Mouse (Mus musculus) neutrophil, adult 5-6 weeks (primary cell): Measurements from ENCODE around the gene Slc16a3. TPM values are rescaled to one million over a fixed set of nuclear protein-coding genes. Genes with fewer than 3 reads are reported as not detected.

Source experiments
- ATAC-seq: fragments of 151-379, 151-347 bp; 2 replicates; pipeline ENCODE4 v1.8.0; 2017; ENCODE audit warnings: mild to moderate bottlenecking, moderate TSS enrichment; ENCODE audit not compliant: insufficient number of reproducible peaks, poor library complexity, low FRiP score, severe bottlenecking; ENCODE audit errors: extremely low read depth
- total RNA-seq: library from RNA; stranded (forward); fragments of 200-1000 nt; gene quantifications from 2 replicates; pipeline ENCODE4 v1.2.3, GENCODE M21; 2017

Slc16a3 gene
- total RNA-seq, 1 experiment from 2014 or later = 232 TPM

- ATAC-seq = no peak
These were observed 46.5 kb downstream of the Slc16a3 start for GRCm38 (mm10) chr11:120994741-120995140.

- ATAC-seq = no peak
These were observed 53.7 kb downstream of the Slc16a3 start for GRCm38 (mm10) chr11:121001966-121002365.

- no peak for ATAC-seq
These were observed 56.0 kb downstream of the Slc16a3 start for GRCm38 (mm10) chr11:121004281-121004680.

GRCm38 (mm10) chr11:121006184-121006583 lies 57.9 kb downstream of the Slc16a3 start:
- ATAC-seq = no peak

- no peak for ATAC-seq
These were observed 61.9 kb downstream of the Slc16a3 start for GRCm38 (mm10) chr11:121010044-121010755.

Other genes with a start within 250 kb of the Slc16a3 start
- gene Cenpx, start 234.7 kb upstream of the Slc16a3 start, total RNA-seq = 24.2 and 44.7 TPM in 2 replicates
- 47.1 and 47.6 TPM in 2 replicates for gene Lrrc45, start 234.6 kb upstream of the Slc16a3 start, total RNA-seq
- gene Rac3, start 227.0 kb upstream of the Slc16a3 start, total RNA-seq = 0.98 TPM in 1 of 2 replicates, not detected in the other
- 6.8 and 8.1 TPM in 2 replicates for gene Dcxr, start 221.2 kb upstream of the Slc16a3 start, total RNA-seq
- 0.81 TPM in 1 of 2 replicates, not detected in the other for gene Cbr2, start 216.4 kb upstream of the Slc16a3 start, total RNA-seq
- 26.0 and 37.3 TPM in 2 replicates for gene Hmga1b, start 185.7 kb upstream of the Slc16a3 start, total RNA-seq
- gene Rfng, start 164.3 kb upstream of the Slc16a3 start, total RNA-seq = 3.8 and 5.9 TPM in 2 replicates
- gene Gps1, start 164.2 kb upstream of the Slc16a3 start, total RNA-seq = 59.6 and 60.3 TPM in 2 replicates
- 30.9 and 32.5 TPM in 2 replicates for gene Dus1l, start 152.1 kb upstream of the Slc16a3 start, total RNA-seq
- 22.0 and 28.3 TPM in 2 replicates for gene Fasn, start 123.9 kb upstream of the Slc16a3 start, total RNA-seq
- 3.5 and 4.7 TPM in 2 replicates for gene Ccdc57, start 15.6 kb upstream of the Slc16a3 start, total RNA-seq
- gene Csnk1d, start 42.9 kb downstream of the Slc16a3 start, total RNA-seq = 89.3 and 108 TPM in 2 replicates
- gene Cd7, start 90.9 kb downstream of the Slc16a3 start, total RNA-seq = 5.6 and 6.9 TPM in 2 replicates
- gene Sectm1b, start 115.1 kb downstream of the Slc16a3 start, total RNA-seq = not detected in 2 replicates
- gene Sectm1a, start 132.7 kb downstream of the Slc16a3 start, total RNA-seq = not detected in 2 replicates
- not detected in 2 replicates for gene Tex19.2, start 170.2 kb downstream of the Slc16a3 start, total RNA-seq
- not detected in 2 replicates for gene Tex19.1, start 197.7 kb downstream of the Slc16a3 start, total RNA-seq
- gene Uts2r, start 211.8 kb downstream of the Slc16a3 start, total RNA-seq = not detected in 2 replicates